Mouse (Mus musculus) kidney, adult 2 months (tissue): ENCODE measurements around the gene Knstrn.

ENCODE experiments used
- CTCF ChIP-seq: fragments of 200-500 bp; conservative IDR thresholded peaks from 2 replicates; pipeline ENCODE4 v1.5.1; 2011; ENCODE audit warnings: low read depth, mild to moderate bottlenecking, control low read depth, low read length, moderate library complexity, mixed read lengths; ENCODE audit not compliant: insufficient read depth, insufficient read length
- POLR2A ChIP-seq: fragments of 200-500 bp; IDR thresholded peaks from one replicate; pipeline ENCODE4 v1.6.1; 2011; ENCODE audit warnings: low read depth, low read length, control low read depth

DNA sequence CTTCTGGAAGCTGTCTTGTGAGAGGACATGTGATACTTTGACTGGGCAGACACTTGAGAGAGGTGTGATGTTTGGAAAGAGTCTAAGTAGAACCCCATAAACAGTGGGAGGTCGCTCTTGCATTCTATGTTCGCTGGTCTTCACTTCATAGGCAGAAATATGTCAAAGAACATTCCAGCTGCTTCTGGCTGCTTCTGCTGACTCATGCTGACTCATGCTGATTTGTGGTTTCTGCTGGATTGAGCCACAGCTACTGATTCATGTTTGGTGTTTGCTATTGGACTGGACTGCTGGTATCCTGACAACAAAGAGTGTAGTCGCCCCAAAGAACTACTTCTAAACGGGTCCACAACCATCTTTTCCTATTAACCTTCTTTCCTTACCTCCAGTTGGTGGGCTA is 28.0 kb downstream of the Knstrn start:
- TF ChIP-seq POLR2A (no peak), CTCF (no peak)
